8 mouse cellular contexts compared by ENCODE assay signal in the genomic region with DNA sequence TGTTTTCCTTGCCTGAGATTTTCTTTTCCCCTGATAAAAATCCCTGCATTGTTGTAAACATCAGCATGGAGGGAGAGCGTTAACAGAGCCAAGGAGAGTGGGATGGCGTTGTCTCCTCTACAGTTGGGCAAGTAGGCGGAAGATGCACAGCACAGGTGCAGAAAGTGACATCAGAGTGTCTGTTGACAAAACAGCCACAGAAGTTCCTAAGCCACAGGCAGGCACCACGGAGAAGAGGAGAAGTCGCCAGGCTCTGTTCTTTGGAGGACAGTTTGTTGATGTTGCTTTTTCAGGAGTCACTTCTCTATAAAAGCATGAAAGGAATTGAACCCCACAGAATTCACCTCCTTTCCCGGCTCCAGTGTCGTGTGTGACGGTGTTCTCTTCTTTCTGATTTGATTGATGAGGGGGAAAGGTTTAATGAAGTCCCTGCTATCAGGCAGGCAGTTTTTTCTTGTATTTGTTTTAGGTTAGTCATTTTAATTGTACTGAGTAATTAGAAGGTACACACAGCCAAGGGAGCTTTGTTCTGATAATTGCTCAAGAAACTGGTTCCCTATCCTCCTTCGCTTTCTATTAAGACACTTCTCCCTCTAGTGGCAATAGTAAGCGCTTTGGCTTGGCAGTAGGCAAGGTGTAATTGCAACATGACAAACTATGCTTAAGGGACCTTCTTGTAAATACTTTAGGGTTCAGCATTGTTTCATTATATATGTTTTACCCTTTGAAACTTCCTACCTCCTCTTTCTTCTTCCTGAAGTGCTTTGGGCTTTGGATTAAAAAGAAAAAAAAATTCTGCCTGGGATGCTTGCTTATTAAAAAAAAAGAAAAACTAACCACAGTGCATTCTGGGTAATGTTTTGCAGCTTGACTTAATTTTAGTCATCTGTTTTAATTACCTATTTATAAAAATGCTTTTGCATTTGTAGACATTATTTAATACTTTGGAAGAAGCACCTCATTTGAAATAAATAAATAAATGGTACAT.
DNase-seq lines count a peak whose midpoint lies in the region; ATAC-seq and TF ChIP-seq lines count a peak whose summit lies in the region.

No protein-coding gene starts in this region.

- H3K36me3 ChIP-seq in ES-E14 (ENCODE audit: control insufficient read depth, insufficient read depth, low read length, poor library complexity, severe bottlenecking): no peaks in the 10 kb centered on the region
- no peaks in the 10 kb centered on the region for H3K36me3 ChIP-seq in embryonic facial prominence, embryonic 14.5 days (ENCODE audit: control insufficient read depth, insufficient read depth, low read length)

- no peak overlapping the region for H3K9ac ChIP-seq in ES-E14 (ENCODE audit: insufficient read depth, low read depth, low read length, poor library complexity, severe bottlenecking)
- H3K9ac ChIP-seq in embryonic facial prominence, embryonic 14.5 days (ENCODE audit: low read depth, low read length): no peak overlapping the region

- in situ Hi-C loops in ES-E14 (cut with MboI; ENCODE audit: low sequenced_read_pairs in 2 of 2, unreplicated experiment in 2 of 2): no loop called here

- no peaks in the 10 kb centered on the region for H3K27me3 ChIP-seq in embryonic facial prominence, embryonic 14.5 days (replicated peaks; ENCODE audit: control insufficient read depth, insufficient read depth, low read length)

- H3K9me3 ChIP-seq in ES-E14 (ENCODE audit: control insufficient read depth, insufficient read depth, low read depth, low read length): no peaks in the 10 kb centered on the region
- H3K9me3 ChIP-seq in embryonic facial prominence, embryonic 14.5 days (ENCODE audit: control insufficient read depth, low read length): no peaks in the 10 kb centered on the region

- 62% methylated on average over 10 of the region's 10 CpGs for WGBS in embryonic facial prominence, embryonic 14.5 days

- no peak overlapping the region for H3K4me3 ChIP-seq in ES-E14 (ENCODE audit: insufficient read depth in 1 of 2, low read depth in 1 of 2, low read length in 2 of 2, poor library complexity in 1 of 2, severe bottlenecking in 1 of 2)
- H3K4me3 ChIP-seq in embryonic facial prominence, embryonic 14.5 days (ENCODE audit: low read depth, low read length): no peak overlapping the region

- H3K4me1 ChIP-seq in ES-E14 (ENCODE audit: control insufficient read depth in 2 of 2, insufficient read depth in 2 of 2, low read length in 2 of 2, poor library complexity in 1 of 2): peaks cover 0 to 3% of the 10 kb centered on the region in 2 experiments; a peak in 2 of 4 replicates
- H3K4me1 ChIP-seq in embryonic facial prominence, embryonic 14.5 days (ENCODE audit: control insufficient read depth, insufficient read depth, low read length): no peaks in the 10 kb centered on the region; the same call in 1 of the 2 replicates

- no peak for ATAC-seq in embryonic facial prominence, embryonic 14.5 days (ENCODE audit: low read depth)

- DNase-seq in kidney, adult 9 months: peak; percentile 25
- no peak for DNase-seq in kidney, adult 8-10 months
- no peak for DNase-seq in ES-E14 (ENCODE audit: low read depth, low spot score)
- DNase-seq in embryonic facial prominence, embryonic 14.5 days (ENCODE audit: low spot score): peak; percentile 74
- DNase-seq in naive thymus-derived CD4-positive, alpha-beta T cell, adult 2 months (ENCODE audit: low read depth): peak; percentile 22
- no peak for DNase-seq in right cerebral cortex, postnatal 14 days
- DNase-seq in layer of hippocampus, adult 11-12 months (ENCODE audit: low spot score): no peak
- no peak for DNase-seq in urinary bladder, postnatal 25 days (ENCODE audit: low spot score)

- no peak overlapping the region for H3K4me2 ChIP-seq in embryonic facial prominence, embryonic 14.5 days (ENCODE audit: low read depth, low read length)

- H3K27ac ChIP-seq in ES-E14 (ENCODE audit: insufficient read depth, low read depth, low read length, poor library complexity, severe bottlenecking): no peak overlapping the region
- H3K27ac ChIP-seq in embryonic facial prominence, embryonic 14.5 days (replicated peaks; ENCODE audit: low read depth, low read length): no peak overlapping the region

TF ChIP-seq in ES-E14, 5 proteins besides CTCF, POLR2A, EP300 and RAD21:
- no peak for TF ChIP-seq CHD2 (IDR thresholded peaks at IDR 0.05; ENCODE audit: low read depth, low read length)
- 0 out of 2 replicates have a peak, but pooled peaks have one; percentile 4 for TF ChIP-seq ZC3H11A (IDR thresholded peaks at IDR 0.05; ENCODE audit: borderline replicate concordance, low read depth, low read length)
- peak; percentile 77 for TF ChIP-seq ZNF384 (IDR thresholded peaks at IDR 0.05; ENCODE audit: low read depth, low read length)

Comparison
In these comparisons a context has a peak if more than half of its experiments do, and no peak if none do; other contexts are left out.
1. DNase-seq: peak in kidney, adult 9 months (single experiment), embryonic facial prominence, embryonic 14.5 days (single experiment) and naive thymus-derived CD4-positive, alpha-beta T cell, adult 2 months (single experiment); none in kidney, adult 8-10 months (0 of 2), ES-E14 (single experiment), right cerebral cortex, postnatal 14 days (single experiment), layer of hippocampus, adult 11-12 months (single experiment) and urinary bladder, postnatal 25 days (single experiment).